Mouse (Mus musculus) erythroblast, embryonic 14.5 days (primary cell): Measurements from ENCODE around the gene Lipt1. TPM values are rescaled to one million over a fixed set of nuclear protein-coding genes. Genes with fewer than 3 reads are reported as not detected.

Experiments
- H3K27me3 ChIP-seq: 2 replicates; pipeline ENCODE4 v1.6.1; 2012; ENCODE audit warnings: inconsistent platforms; ENCODE audit not compliant: control insufficient read depth
- H3K36me3 ChIP-seq: 2 replicates; pipeline ENCODE4 v1.6.1; 2012; ENCODE audit warnings: mild to moderate bottlenecking, inconsistent platforms; ENCODE audit not compliant: control insufficient read depth
- H3K4me1 ChIP-seq: 2 replicates; pipeline ENCODE4 v1.6.1; 2012; ENCODE audit warnings: inconsistent platforms; ENCODE audit not compliant: control insufficient read depth
- H3K4me3 ChIP-seq: replicated peaks from 2 replicates; pipeline ENCODE3; 2012; ENCODE audit warnings: moderate library complexity, mild to moderate bottlenecking, inconsistent platforms
- H3K9me3 ChIP-seq: 2 replicates; pipeline ENCODE4 v1.6.1; 2012; ENCODE audit warnings: low read length, inconsistent platforms, mixed read lengths; ENCODE audit not compliant: control insufficient read depth
- GATA1 ChIP-seq: IDR thresholded peaks from 2 replicates; pipeline ENCODE4 v1.6.1; 2012; ENCODE audit warnings: low read length, inconsistent platforms, mixed read lengths
- TAL1 ChIP-seq: IDR thresholded peaks from 3 replicates; pipeline ENCODE4 v1.6.1; 2012; ENCODE audit warnings: low read length, inconsistent platforms, mixed read lengths
- polyA plus RNA-seq: library from polyadenylated mRNA; stranded (reverse); fragments of >175 nt; gene quantifications from 2 replicates; pipeline ENCODE4 v1.2.3, GENCODE M21; 2012

Gene Lipt1
- polyA plus RNA-seq, 1 experiment = not detected

- Histone ChIP-seq H3K4me3 (no peak overlapping the region), H3K4me1 (no peaks in the 10 kb centered on the region), H3K36me3 (no peaks in the 10 kb centered on the region), H3K9me3 (no peaks in the 10 kb centered on the region), H3K27me3 (no peaks in the 10 kb centered on the region; the same call in 1 of the 2 replicates)
- TF ChIP-seq GATA1 = no peak
- no peak for TF ChIP-seq TAL1
Observed at GRCm38 (mm10) chr1:37922536-37922935, 51.0 kb downstream of the Lipt1 start.

Other genes with a start within 250 kb of the Lipt1 start
- gene 2010300C02Rik, start 151.7 kb upstream of the Lipt1 start, polyA plus RNA-seq = 0.08 TPM in 1 of 2 replicates, not detected in the other
- 0.03 and 0.04 TPM in 2 replicates for gene Tsga10, start 5.3 kb upstream of the Lipt1 start, polyA plus RNA-seq
- gene Mitd1, start 18.7 kb downstream of the Lipt1 start, polyA plus RNA-seq = 0.19 TPM in 2 replicates
- 3.3 and 3.6 TPM in 2 replicates for gene Mrpl30, start 18.7 kb downstream of the Lipt1 start, polyA plus RNA-seq
- not detected in 2 replicates for gene Lyg2, start 44.8 kb downstream of the Lipt1 start, polyA plus RNA-seq
- gene Lyg1, start 86.0 kb downstream of the Lipt1 start, polyA plus RNA-seq = not detected in 2 replicates
- 0.46 and 1.1 TPM in 2 replicates for gene Txndc9, start 126.2 kb downstream of the Lipt1 start, polyA plus RNA-seq
- 10.1 and 11.0 TPM in 2 replicates for gene Eif5b, start 126.3 kb downstream of the Lipt1 start, polyA plus RNA-seq